Mouse (Mus musculus) kidney, embryonic 14.5 days (tissue): Measurements from ENCODE around the gene Gm10322. TPM values are rescaled to one million over a fixed set of nuclear protein-coding genes. Genes with fewer than 3 reads are reported as not detected.

Experiments
- ATAC-seq: fragments of 200-750 bp; cut with Nextera tagmentation; 2 replicates; pipeline ENCODE4 v1.8.0; 2017; ENCODE audit warnings: moderate number of reproducible peaks, mild to moderate bottlenecking, moderate TSS enrichment, moderate library complexity; ENCODE audit not compliant: low FRiP score, low TSS enrichment
- H3K27ac ChIP-seq: fragments of 300-500 bp; sonication (generic); 2 replicates; pipeline ENCODE4 v1.5.1; 2014; ENCODE audit warnings: low read depth, mild to moderate bottlenecking, low read length, moderate library complexity, mixed read lengths
- H3K27me3 ChIP-seq: fragments of 300-500 bp; sonication (generic); 2 replicates; pipeline ENCODE4 v1.6.1; 2014; ENCODE audit warnings: mild to moderate bottlenecking, low read length; ENCODE audit not compliant: control insufficient read depth, insufficient read depth
- H3K36me3 ChIP-seq: fragments of 300-500 bp; sonication (generic); 2 replicates; pipeline ENCODE4 v1.6.1; 2014; ENCODE audit warnings: low read length, mixed read lengths; ENCODE audit not compliant: control insufficient read depth, insufficient read depth
- H3K4me1 ChIP-seq: fragments of 300-500 bp; sonication (generic); 2 replicates; pipeline ENCODE4 v1.6.1; 2014; ENCODE audit warnings: low read length, mixed read lengths; ENCODE audit not compliant: control insufficient read depth, insufficient read depth
- H3K4me2 ChIP-seq: fragments of 300-500 bp; sonication (generic); replicated peaks from 2 replicates; pipeline ENCODE4 v1.6.1; 2014; ENCODE audit warnings: low read depth, mild to moderate bottlenecking, low read length
- H3K4me3 ChIP-seq: fragments of 300-500 bp; sonication (generic); 2 replicates; pipeline ENCODE4 v1.5.1; 2014; ENCODE audit warnings: mild to moderate bottlenecking, low read length
- H3K9ac ChIP-seq: fragments of 300-500 bp; sonication (generic); 2 replicates; pipeline ENCODE4 v1.6.1; 2014; ENCODE audit warnings: low read depth, mild to moderate bottlenecking, low read length, moderate library complexity
- H3K9me3 ChIP-seq: fragments of 300-500 bp; sonication (generic); 2 replicates; pipeline ENCODE4 v1.6.1; 2016; ENCODE audit warnings: low read length; ENCODE audit not compliant: control insufficient read depth
- WGBS: fragments of 180-500 bp; shearing (Covaris S2); extraction: QIAGEN DNeasy Blood & Tissue Kit; methylation state at CpG from one replicate; pipeline ENCODE4 v1.1.7; 2014; 5-methylcytosine and 5-hydroxymethylcytosine counted together
- polyA plus RNA-seq: library from polyadenylated mRNA; unstranded; fragments of >200 nt; fragmentation: Nextera tagmentation; extraction: Ambion mirVana; gene quantifications from 2 replicates; pipeline ENCODE4 v1.2.1, GENCODE M21; 2014

Gene Gm10322
- polyA plus RNA-seq, 1 experiment from 2014 or later = not detected

DNA sequence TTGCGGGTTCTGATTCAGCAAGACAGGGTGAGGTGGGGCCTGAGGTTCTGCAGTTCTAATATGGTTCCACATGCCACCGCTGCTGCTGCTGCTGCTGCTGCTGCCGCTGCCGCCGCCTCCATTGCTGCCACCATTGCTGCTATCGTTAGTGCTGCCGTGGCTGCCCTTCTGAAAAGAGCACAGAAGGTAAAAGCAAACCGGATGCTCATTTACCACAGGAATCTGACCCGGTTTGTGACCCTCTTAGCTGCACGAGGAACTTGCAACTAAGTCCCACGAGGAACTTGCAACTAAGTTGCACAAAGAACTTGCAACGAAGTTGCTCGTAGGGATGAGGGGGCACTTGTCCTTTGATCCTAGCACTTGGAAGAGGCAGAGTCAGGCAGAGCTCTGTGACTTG, 40.9 kb downstream of the Gm10322 start:
- Histone ChIP-seq H3K4me3 (no peak overlapping the region), H3K36me3 (no peaks in the 10 kb centered on the region), H3K27ac (no peak overlapping the region), H3K9me3 (0 out of 2 replicates have a peak, but pooled peaks cover 4% of the 10 kb centered on the region), H3K4me1 (no peaks in the 10 kb centered on the region), H3K4me2 (no peak overlapping the region), H3K9ac (no peak overlapping the region), H3K27me3 (no peaks in the 10 kb centered on the region)
- WGBS = 79% methylated on average over 13 of the region's 13 CpGs
- ATAC-seq = no peak

DNA sequence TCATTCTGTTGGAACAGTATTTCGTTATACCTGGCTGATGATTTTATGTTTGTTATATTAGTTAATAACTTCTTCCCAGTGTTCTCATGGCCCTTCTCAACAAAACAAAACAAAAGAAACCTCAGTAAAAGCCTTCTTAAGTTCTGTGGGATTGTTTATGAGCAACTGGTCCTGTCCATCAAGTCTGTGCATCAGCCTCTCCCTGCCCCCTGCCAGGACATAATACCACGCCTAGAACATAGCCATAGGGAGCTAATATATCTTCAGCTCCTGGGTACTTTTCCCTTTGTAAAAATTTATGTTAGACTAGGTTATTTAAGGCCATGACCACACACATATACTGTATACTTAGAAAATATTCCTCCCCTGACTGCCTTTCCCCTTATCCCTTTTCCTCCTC, 48.9 kb downstream of the Gm10322 start:
- ATAC-seq = no peak
- Histone ChIP-seq H3K4me1 (no peaks in the 10 kb centered on the region), H3K27me3 (no peaks in the 10 kb centered on the region), H3K4me2 (no peak overlapping the region), H3K9ac (no peak overlapping the region), H3K9me3 (0 out of 2 replicates have a peak, but pooled peaks cover 4% of the 10 kb centered on the region), H3K27ac (no peak overlapping the region), H3K4me3 (no peak overlapping the region), H3K36me3 (no peaks in the 10 kb centered on the region)
- WGBS = 52% methylated on average over 2 of the region's 2 CpGs

DNA sequence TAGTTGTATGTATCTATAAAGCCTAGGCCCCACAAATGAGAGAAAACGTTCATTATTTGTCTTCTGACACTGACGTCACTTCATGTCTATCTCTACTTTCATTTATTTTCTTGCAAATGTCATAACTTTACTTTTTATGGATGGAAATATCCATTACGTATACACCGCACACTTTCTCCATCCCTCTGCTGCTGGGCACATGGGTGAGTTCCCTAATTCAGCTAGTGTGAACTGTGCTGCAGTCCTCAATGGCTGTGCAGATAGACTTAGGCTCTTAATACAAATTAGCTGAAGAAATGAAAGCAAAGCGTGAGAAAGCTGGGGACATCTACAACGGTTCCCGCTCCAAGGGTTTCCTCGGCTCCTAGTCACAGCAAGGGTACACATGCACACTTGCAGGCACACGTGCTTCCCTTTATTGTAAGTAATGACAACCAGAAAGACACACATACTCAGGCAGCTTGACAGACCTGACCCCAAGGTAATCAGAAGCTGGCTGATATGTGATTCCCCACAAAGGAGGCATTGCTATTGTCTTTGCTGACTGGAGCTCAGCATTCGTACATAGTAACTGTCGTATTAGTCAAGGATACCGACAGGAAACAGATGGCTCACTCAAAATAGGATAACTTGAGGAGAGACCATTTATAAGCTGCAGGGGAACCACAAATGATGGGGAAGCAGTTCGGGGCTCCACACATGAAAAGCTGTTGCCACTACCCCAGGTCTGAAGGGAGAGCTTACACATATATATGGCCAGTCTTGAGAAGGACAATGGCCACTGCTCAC, 49.8 kb downstream of the Gm10322 start:
- Histone ChIP-seq H3K4me1 (no peaks in the 10 kb centered on the region), H3K36me3 (no peaks in the 10 kb centered on the region), H3K9me3 (no peaks in the 10 kb centered on the region), H3K4me3 (no peak overlapping the region), H3K27ac (no peak overlapping the region), H3K4me2 (no peak overlapping the region), H3K9ac (no peak overlapping the region), H3K27me3 (no peaks in the 10 kb centered on the region)
- ATAC-seq = no peak
- WGBS = 71% methylated on average over 13 of the region's 13 CpGs

Other genes with a start within 250 kb of the Gm10322 start
- gene Gm10273, start 220.4 kb upstream of the Gm10322 start, polyA plus RNA-seq = 2.8 and 3.4 TPM in 2 replicates
- 0.19 and 0.85 TPM in 2 replicates for gene Pla2g12b, start 212.4 kb upstream of the Gm10322 start, polyA plus RNA-seq
- gene Oit3, start 174.3 kb upstream of the Gm10322 start, polyA plus RNA-seq = 1.9 and 2.3 TPM in 2 replicates
- 34.4 and 36.0 TPM in 2 replicates for gene Mcu, start 629 bp downstream of the Gm10322 start, polyA plus RNA-seq
- gene Micu1, start 86.4 kb downstream of the Gm10322 start, polyA plus RNA-seq = 57.0 and 83.3 TPM in 2 replicates